Mouse (Mus musculus) bone marrow macrophage, adult 2 months (primary cell): ENCODE results near the gene 1600002K03Rik.

ENCODE experiments used
- CTCF ChIP-seq: IDR thresholded peaks from 2 replicates; pipeline ENCODE4 v1.5.1; 2012; ENCODE audit warnings: low read depth, mild to moderate bottlenecking, low read length, moderate library complexity
- POLR2A ChIP-seq: IDR thresholded peaks from 2 replicates; pipeline ENCODE4 v1.6.1; 2012; ENCODE audit warnings: mild to moderate bottlenecking, low read depth, low read length, borderline replicate concordance

- no peak for TF ChIP-seq POLR2A
- TF ChIP-seq CTCF: no peak
Measured at GRCm38 (mm10) chr10:80136952-80137625, 35.7 kb upstream of the 1600002K03Rik start.
